Mouse (Mus musculus): ENCODE measurements at regions not wholly inside any gene's neighbourhood (a gene's known extent, or its start where the extent isn't known, plus 50 kb on each side); places are given as distances from the start of the nearest gene placed in this dataset.

- Histone ChIP-seq H3K4me1 (ENCODE audit: control insufficient read depth, insufficient read depth, low read length) (peaks cover 20% of the 10 kb centered on the region), H3K4me3 (ENCODE audit: low read depth, low read length) (no peak overlapping the region), H3K27me3 (ENCODE audit: control insufficient read depth, insufficient read depth, low read length) (no peaks in the 10 kb centered on the region), H3K9me3 (ENCODE audit: control insufficient read depth, low read depth, low read length) (no peaks in the 10 kb centered on the region), H3K27ac (ENCODE audit: low read length) (peak overlapping the region; percentile 91), H3K9ac (replicated peaks; ENCODE audit: low read depth, low read length) (no peak overlapping the region), H3K36me3 (ENCODE audit: control insufficient read depth, insufficient read depth, low read length) (no peaks in the 10 kb centered on the region), H3K4me2 (replicated peaks; ENCODE audit: low read depth, low read length) (no peak overlapping the region; the same call in 1 of the 2 replicates)
- WGBS: 6% methylated on average over 13 of the region's 13 CpGs
- ATAC-seq (ENCODE audit: insufficient number of reproducible peaks, insufficient read depth, low FRiP score, low read depth): no peak; the same call in 1 of the 2 replicates
Measured at GRCm38 (mm10) chr4:95278714-95279095, 226.7 kb upstream of the Jun start.

DNA sequence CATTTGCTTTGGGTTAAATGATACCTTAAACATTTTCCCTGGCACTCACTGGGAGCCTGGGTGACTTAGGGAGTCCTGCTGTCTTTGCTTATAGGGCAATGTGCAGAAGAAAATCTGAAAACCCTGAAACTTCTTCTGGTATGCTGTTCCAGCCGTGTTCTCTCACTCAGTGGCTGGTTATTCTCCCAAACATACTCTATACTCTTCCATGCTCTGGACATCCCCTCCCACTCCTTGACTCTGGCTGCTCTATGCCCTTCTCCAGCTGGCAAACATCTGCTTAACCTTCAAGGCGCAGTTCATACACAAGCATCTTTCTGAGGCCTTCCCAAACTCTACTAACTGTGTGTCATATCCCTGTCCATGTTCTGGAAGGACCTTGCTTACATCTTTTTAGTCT lies 227.2 kb upstream of the Jun start:
- 41% methylated on average over 2 of the region's 2 CpGs for WGBS
- peaks cover 20% of the 10 kb centered on the region for H3K4me1 ChIP-seq (ENCODE audit: control insufficient read depth, insufficient read depth, low read length)
- H3K4me2 ChIP-seq (replicated peaks; ENCODE audit: low read depth, low read length): no peak overlapping the region
- H3K9me3 ChIP-seq (ENCODE audit: control insufficient read depth, low read depth, low read length): no peaks in the 10 kb centered on the region
- H3K27ac ChIP-seq (ENCODE audit: low read length): peak overlapping the region; percentile 91
- H3K27me3 ChIP-seq (ENCODE audit: control insufficient read depth, insufficient read depth, low read length): no peaks in the 10 kb centered on the region
- H3K4me3 ChIP-seq (ENCODE audit: low read depth, low read length): no peak overlapping the region
- H3K9ac ChIP-seq (replicated peaks; ENCODE audit: low read depth, low read length): no peak overlapping the region
- no peaks in the 10 kb centered on the region for H3K36me3 ChIP-seq (ENCODE audit: control insufficient read depth, insufficient read depth, low read length)
- ATAC-seq (ENCODE audit: insufficient number of reproducible peaks, insufficient read depth, low FRiP score, low read depth): peak; percentile 43; the same call in 1 of the 2 replicates

DNA sequence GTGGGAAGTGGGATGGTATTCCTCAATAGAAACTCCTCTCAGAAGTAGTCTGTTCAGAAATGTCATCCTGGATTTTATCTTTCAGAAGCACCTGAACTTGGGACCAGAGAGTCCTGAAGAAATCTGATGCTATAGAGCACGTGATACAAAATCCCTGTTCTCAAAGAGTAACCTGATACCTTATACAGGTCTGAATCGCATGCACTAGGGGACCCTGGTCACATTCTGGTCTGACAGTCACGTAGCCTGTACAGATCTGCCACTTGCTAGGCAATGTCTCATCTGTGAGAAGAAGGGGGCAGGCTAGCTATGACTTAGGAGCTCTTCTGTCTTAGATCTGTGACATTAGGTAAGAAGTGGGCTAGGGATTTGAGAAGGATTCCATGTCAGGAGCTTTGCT lies 230.1 kb upstream of the Jun start:
- H3K9me3 ChIP-seq (ENCODE audit: control insufficient read depth, low read depth, low read length): no peaks in the 10 kb centered on the region
- no peaks in the 10 kb centered on the region for H3K27me3 ChIP-seq (ENCODE audit: control insufficient read depth, insufficient read depth, low read length)
- ATAC-seq (ENCODE audit: insufficient number of reproducible peaks, insufficient read depth, low FRiP score, low read depth): no peak
- H3K4me1 ChIP-seq (ENCODE audit: control insufficient read depth, insufficient read depth, low read length): peaks cover 20% of the 10 kb centered on the region
- no peak overlapping the region for H3K4me2 ChIP-seq (replicated peaks; ENCODE audit: low read depth, low read length)
- no peak overlapping the region for H3K4me3 ChIP-seq (ENCODE audit: low read depth, low read length)
- no peak overlapping the region for H3K27ac ChIP-seq (ENCODE audit: low read length)
- 26% methylated on average over 3 of the region's 3 CpGs for WGBS
- no peak overlapping the region for H3K9ac ChIP-seq (replicated peaks; ENCODE audit: low read depth, low read length)
- H3K36me3 ChIP-seq (ENCODE audit: control insufficient read depth, insufficient read depth, low read length): no peaks in the 10 kb centered on the region

DNA sequence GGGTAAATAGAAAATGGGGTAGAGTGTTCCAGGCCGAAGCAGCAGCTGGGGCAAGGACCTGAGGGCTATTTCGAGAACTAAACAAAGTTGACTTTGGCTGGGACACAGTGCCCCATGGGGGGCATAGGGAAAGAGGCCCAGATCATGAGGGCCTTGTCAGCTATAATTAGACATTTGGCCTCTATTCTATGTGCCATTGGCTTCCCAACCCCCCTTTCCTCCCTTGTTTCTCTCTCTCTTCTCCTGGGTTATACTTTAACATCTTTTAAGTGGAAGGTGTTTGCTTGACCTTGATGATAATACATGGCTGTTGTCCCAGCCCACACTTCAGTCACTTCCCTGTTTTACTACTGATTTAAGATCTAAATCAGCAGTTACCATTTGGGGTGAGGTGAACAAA lies 231.8 kb upstream of the Jun start:
- Histone ChIP-seq H3K27me3 (ENCODE audit: control insufficient read depth, insufficient read depth, low read length) (no peaks in the 10 kb centered on the region), H3K9ac (replicated peaks; ENCODE audit: low read depth, low read length) (no peak overlapping the region), H3K36me3 (ENCODE audit: control insufficient read depth, insufficient read depth, low read length) (no peaks in the 10 kb centered on the region), H3K4me1 (ENCODE audit: control insufficient read depth, insufficient read depth, low read length) (peaks cover 9% of the 10 kb centered on the region; the same call in 1 of the 2 replicates), H3K27ac (ENCODE audit: low read length) (no peak overlapping the region), H3K4me3 (ENCODE audit: low read depth, low read length) (no peak overlapping the region), H3K4me2 (replicated peaks; ENCODE audit: low read depth, low read length) (no peak overlapping the region), H3K9me3 (ENCODE audit: control insufficient read depth, low read depth, low read length) (no peaks in the 10 kb centered on the region)
- ATAC-seq (ENCODE audit: insufficient number of reproducible peaks, insufficient read depth, low FRiP score, low read depth): peak; percentile 72
- 64% methylated on average over 2 of the region's 2 CpGs for WGBS

DNA sequence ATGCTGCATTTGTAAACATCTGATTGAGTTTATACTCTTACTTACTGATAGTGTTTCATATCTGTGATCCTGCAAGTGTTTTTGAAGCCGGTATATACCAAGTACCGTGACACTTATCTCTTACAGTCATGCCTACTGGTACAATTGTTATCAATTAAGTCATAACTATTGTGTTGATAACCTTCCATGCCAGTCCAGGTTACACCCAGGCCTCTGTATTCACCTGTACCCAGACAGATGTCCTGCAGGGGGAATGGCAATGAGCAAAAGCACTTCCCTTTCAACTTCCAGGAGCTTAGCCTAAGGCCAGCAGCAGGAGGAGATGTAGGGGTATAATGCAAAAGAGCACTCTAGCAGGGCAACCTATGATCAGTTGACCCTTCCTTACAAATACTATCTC lies 232.2 kb upstream of the Jun start:
- WGBS: 74% methylated on average over 2 of the region's 2 CpGs
- Histone ChIP-seq H3K4me2 (replicated peaks; ENCODE audit: low read depth, low read length) (no peak overlapping the region), H3K9me3 (ENCODE audit: control insufficient read depth, low read depth, low read length) (no peaks in the 10 kb centered on the region), H3K36me3 (ENCODE audit: control insufficient read depth, insufficient read depth, low read length) (no peaks in the 10 kb centered on the region), H3K9ac (replicated peaks; ENCODE audit: low read depth, low read length) (no peak overlapping the region), H3K27ac (ENCODE audit: low read length) (no peak overlapping the region), H3K4me1 (ENCODE audit: control insufficient read depth, insufficient read depth, low read length) (0 out of 2 replicates have a peak, but pooled peaks cover 6% of the 10 kb centered on the region), H3K27me3 (ENCODE audit: control insufficient read depth, insufficient read depth, low read length) (no peaks in the 10 kb centered on the region), H3K4me3 (ENCODE audit: low read depth, low read length) (no peak overlapping the region)
- ATAC-seq (ENCODE audit: insufficient number of reproducible peaks, insufficient read depth, low FRiP score, low read depth): peak; percentile 24; the same call in 1 of the 2 replicates

- no peak overlapping the region for H3K4me3 ChIP-seq (ENCODE audit: low read depth, low read length)
- H3K27me3 ChIP-seq (ENCODE audit: control insufficient read depth, insufficient read depth, low read length): no peaks in the 10 kb centered on the region
- 74% methylated on average over 1 of the region's 1 CpGs for WGBS
- no peak for ATAC-seq (ENCODE audit: insufficient number of reproducible peaks, insufficient read depth, low FRiP score, low read depth)
- 0 out of 2 replicates have a peak, but pooled peaks cover 1% of the 10 kb centered on the region for H3K4me1 ChIP-seq (ENCODE audit: control insufficient read depth, insufficient read depth, low read length)
- no peak overlapping the region for H3K4me2 ChIP-seq (replicated peaks; ENCODE audit: low read depth, low read length)
- no peak overlapping the region for H3K27ac ChIP-seq (ENCODE audit: low read length)
- H3K36me3 ChIP-seq (ENCODE audit: control insufficient read depth, insufficient read depth, low read length): no peaks in the 10 kb centered on the region
- no peaks in the 10 kb centered on the region for H3K9me3 ChIP-seq (ENCODE audit: control insufficient read depth, low read depth, low read length)
- no peak overlapping the region for H3K9ac ChIP-seq (replicated peaks; ENCODE audit: low read depth, low read length)
Measured at GRCm38 (mm10) chr4:95284696-95285095, 232.7 kb upstream of the Jun start.

DNA sequence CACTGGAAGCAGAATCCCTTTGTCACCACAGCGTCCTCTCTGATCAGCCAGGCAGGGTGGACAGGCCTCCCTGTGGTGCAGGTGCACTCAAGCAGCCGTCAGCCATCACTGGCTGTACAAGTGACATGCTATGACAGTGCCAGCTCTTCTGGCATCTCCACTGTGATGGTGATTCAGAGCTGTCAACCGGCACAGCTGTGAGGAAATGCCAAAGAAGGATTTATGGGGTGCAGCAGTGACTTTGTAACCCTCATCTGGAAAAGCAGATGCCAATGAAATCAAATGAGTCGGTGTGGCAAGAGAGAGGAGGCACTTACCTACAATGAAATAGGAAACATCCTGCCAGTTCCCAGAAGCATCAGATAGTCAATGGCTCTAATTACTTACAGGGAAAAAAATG lies 238.3 kb upstream of the Jun start:
- H3K27ac ChIP-seq (ENCODE audit: low read length): no peak overlapping the region
- H3K9ac ChIP-seq (replicated peaks; ENCODE audit: low read depth, low read length): no peak overlapping the region
- H3K4me3 ChIP-seq (ENCODE audit: low read depth, low read length): no peak overlapping the region
- H3K4me1 ChIP-seq (ENCODE audit: control insufficient read depth, insufficient read depth, low read length): no peaks in the 10 kb centered on the region
- no peak overlapping the region for H3K4me2 ChIP-seq (replicated peaks; ENCODE audit: low read depth, low read length)
- ATAC-seq (ENCODE audit: insufficient number of reproducible peaks, insufficient read depth, low FRiP score, low read depth): no peak
- WGBS: 58% methylated on average over 4 of the region's 4 CpGs
- no peaks in the 10 kb centered on the region for H3K9me3 ChIP-seq (ENCODE audit: control insufficient read depth, low read depth, low read length)
- H3K27me3 ChIP-seq (ENCODE audit: control insufficient read depth, insufficient read depth, low read length): no peaks in the 10 kb centered on the region
- H3K36me3 ChIP-seq (ENCODE audit: control insufficient read depth, insufficient read depth, low read length): no peaks in the 10 kb centered on the region

DNA sequence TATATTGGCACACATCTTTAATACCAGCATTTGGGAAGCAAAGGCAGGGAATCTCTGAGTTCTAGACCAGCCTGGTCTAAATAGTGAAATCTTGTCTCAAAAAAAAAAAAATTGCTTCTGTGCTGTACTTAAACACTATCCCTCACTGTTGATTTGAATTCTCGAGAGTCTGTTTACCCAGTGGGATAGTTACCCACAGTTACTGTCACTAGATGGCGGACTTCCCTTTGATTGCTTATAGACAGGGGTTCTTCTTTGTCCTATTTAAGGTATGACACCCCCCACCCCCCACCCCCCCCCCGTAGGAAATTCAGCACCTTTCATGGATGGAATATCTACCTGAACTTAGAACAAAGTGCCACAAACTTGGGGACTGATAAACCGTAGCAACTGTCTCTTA lies 242.1 kb upstream of the Jun start:
- no peak overlapping the region for H3K9ac ChIP-seq (replicated peaks; ENCODE audit: low read depth, low read length)
- H3K9me3 ChIP-seq (ENCODE audit: control insufficient read depth, low read depth, low read length): no peaks in the 10 kb centered on the region
- H3K36me3 ChIP-seq (ENCODE audit: control insufficient read depth, insufficient read depth, low read length): no peaks in the 10 kb centered on the region
- 47% methylated on average over 4 of the region's 4 CpGs for WGBS
- ATAC-seq (ENCODE audit: insufficient number of reproducible peaks, insufficient read depth, low FRiP score, low read depth): no peak
- H3K27ac ChIP-seq (ENCODE audit: low read length): no peak overlapping the region
- no peaks in the 10 kb centered on the region for H3K4me1 ChIP-seq (ENCODE audit: control insufficient read depth, insufficient read depth, low read length)
- H3K4me3 ChIP-seq (ENCODE audit: low read depth, low read length): no peak overlapping the region
- H3K27me3 ChIP-seq (ENCODE audit: control insufficient read depth, insufficient read depth, low read length): no peaks in the 10 kb centered on the region
- H3K4me2 ChIP-seq (replicated peaks; ENCODE audit: low read depth, low read length): no peak overlapping the region

DNA sequence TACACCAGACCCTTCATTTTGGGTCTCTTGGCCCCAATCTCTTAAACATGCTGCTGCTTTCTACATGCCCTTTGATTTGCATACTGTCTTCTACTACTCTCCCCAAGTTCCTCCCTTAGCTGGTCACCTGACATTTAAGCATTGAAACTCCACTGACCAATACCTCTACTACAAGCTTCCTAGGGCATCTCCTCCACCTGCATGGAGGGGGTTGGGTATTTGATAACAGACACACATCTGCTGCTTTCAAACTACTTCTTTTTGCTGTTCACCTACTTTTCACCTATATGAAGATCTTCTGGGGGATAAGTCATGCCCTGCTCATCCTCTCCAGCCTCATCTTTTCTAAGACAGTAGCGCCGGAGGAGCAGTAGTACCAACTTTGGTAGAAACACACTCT lies 249.9 kb upstream of the Jun start:
- Histone ChIP-seq H3K27me3 (ENCODE audit: control insufficient read depth, insufficient read depth, low read length) (no peaks in the 10 kb centered on the region), H3K9me3 (ENCODE audit: control insufficient read depth, low read depth, low read length) (no peaks in the 10 kb centered on the region), H3K4me3 (ENCODE audit: low read depth, low read length) (no peak overlapping the region), H3K9ac (replicated peaks; ENCODE audit: low read depth, low read length) (no peak overlapping the region), H3K36me3 (ENCODE audit: control insufficient read depth, insufficient read depth, low read length) (no peaks in the 10 kb centered on the region), H3K4me2 (replicated peaks; ENCODE audit: low read depth, low read length) (no peak overlapping the region), H3K27ac (ENCODE audit: low read length) (no peak overlapping the region), H3K4me1 (ENCODE audit: control insufficient read depth, insufficient read depth, low read length) (0 out of 2 replicates have a peak, but pooled peaks cover 4% of the 10 kb centered on the region)
- no peak for ATAC-seq (ENCODE audit: insufficient number of reproducible peaks, insufficient read depth, low FRiP score, low read depth)
- 95% methylated on average over 2 of the region's 2 CpGs for WGBS
